Mouse (Mus musculus) embryonic facial prominence, embryonic 10.5 days (tissue): ENCODE measurements around the gene Zfp335. TPM values are rescaled to one million over a fixed set of nuclear protein-coding genes. Genes with fewer than 3 reads are reported as not detected.
"Not testable (repeated sequence)": the region's sequence is repeated elsewhere in the genome, so short reads cannot be mapped to it uniquely, and the experiment has no call there.

Experiments
- DNase-seq: peaks from one replicate; pipeline ENCODE4 v3.0.0-alpha.2; 2017; ENCODE audit warnings: low spot score
- H3K27ac ChIP-seq: fragments of 300-500 bp; sonication (generic); replicated peaks from 2 replicates; pipeline ENCODE4 v1.5.1; 2016; ENCODE audit warnings: mild to moderate bottlenecking
- H3K27me3 ChIP-seq: fragments of 300-500 bp; sonication (generic); replicated peaks from 2 replicates; pipeline ENCODE4 v1.6.1; 2016; ENCODE audit warnings: low read depth, mild to moderate bottlenecking; ENCODE audit not compliant: poor library complexity, severe bottlenecking
- H3K36me3 ChIP-seq: fragments of 300-500 bp; sonication (generic); replicated peaks from 2 replicates; pipeline ENCODE4 v1.6.1; 2016; ENCODE audit warnings: mild to moderate bottlenecking, moderate library complexity
- H3K4me1 ChIP-seq: fragments of 300-500 bp; sonication (generic); 2 replicates; pipeline ENCODE4 v1.6.1; 2016
- H3K4me3 ChIP-seq: fragments of 300-500 bp; sonication (generic); 2 replicates; pipeline ENCODE4 v1.5.1; 2016; ENCODE audit warnings: mild to moderate bottlenecking, moderate library complexity
- H3K9me3 ChIP-seq: fragments of 300-500 bp; sonication (generic); 2 replicates; pipeline ENCODE4 v1.6.1; 2016; ENCODE audit warnings: mild to moderate bottlenecking
- WGBS: fragments of 180-500 bp; shearing (Covaris S2); methylation state at CpG from one replicate; pipeline ENCODE4 v1.1.7; 2016; 5-methylcytosine and 5-hydroxymethylcytosine counted together
- polyA plus RNA-seq: library from polyadenylated mRNA; unstranded; fragments of >200 nt; fragmentation: Nextera tagmentation; extraction: Ambion mirVana; gene quantifications from 2 replicates; pipeline ENCODE4 v1.2.1, GENCODE M21; 2016

Zfp335 gene
- polyA plus RNA-seq, 1 experiment from 2014 or later = 18.2 TPM

GRCm38 (mm10) chr2:164886617-164887016 lies 24.9 kb downstream of the Zfp335 start:
- Histone ChIP-seq H3K4me3 (no peak overlapping the region), H3K9me3 (no peaks in the 10 kb centered on the region), H3K36me3 (peaks cover 91% of the 10 kb centered on the region), H3K27me3 (no peaks in the 10 kb centered on the region), H3K27ac (no peak overlapping the region), H3K4me1 (peaks cover 6% of the 10 kb centered on the region; the same call in 1 of the 2 replicates)
- 94% methylated on average over 10 of the region's 10 CpGs for WGBS
- no peak for DNase-seq

DNA sequence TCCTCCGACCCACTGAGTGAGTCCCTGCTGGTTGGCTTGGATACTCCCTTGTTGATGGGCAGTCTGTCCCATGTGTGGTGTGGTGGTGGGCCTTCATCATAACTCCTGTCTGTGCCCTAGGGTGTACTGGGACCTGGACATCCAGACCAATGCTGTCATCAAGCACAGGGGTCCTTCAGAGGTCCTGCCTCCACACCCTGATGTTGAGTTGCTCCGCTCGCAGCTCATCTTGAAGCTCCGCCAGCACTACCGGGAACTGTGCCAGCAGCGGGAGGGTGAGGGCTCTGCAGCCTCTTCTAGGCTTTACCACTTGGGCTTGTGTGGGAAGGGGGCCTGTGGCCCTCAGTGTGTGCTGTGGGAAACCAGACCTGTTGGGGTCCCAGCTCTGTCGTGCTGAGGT lies 25.8 kb downstream of the Zfp335 start:
- Histone ChIP-seq H3K9me3 (no peaks in the 10 kb centered on the region), H3K27me3 (no peaks in the 10 kb centered on the region), H3K4me3 (no peak overlapping the region), H3K36me3 (peaks cover 83% of the 10 kb centered on the region), H3K4me1 (peaks cover 6% of the 10 kb centered on the region), H3K27ac (no peak overlapping the region)
- no peak for DNase-seq
- WGBS = 93% methylated on average over 7 of the region's 7 CpGs

GRCm38 (mm10) chr2:164882619-164883018 lies 28.9 kb downstream of the Zfp335 start:
- Histone ChIP-seq H3K36me3 (peaks cover 54% of the 10 kb centered on the region), H3K27ac (no peak overlapping the region; the same call in 1 of the 2 replicates), H3K4me1 (peaks cover 24% of the 10 kb centered on the region), H3K9me3 (no peaks in the 10 kb centered on the region), H3K27me3 (no peaks in the 10 kb centered on the region), H3K4me3 (no peak overlapping the region)
- WGBS = 69% methylated on average over 9 of the region's 9 CpGs
- DNase-seq = no peak

DNA sequence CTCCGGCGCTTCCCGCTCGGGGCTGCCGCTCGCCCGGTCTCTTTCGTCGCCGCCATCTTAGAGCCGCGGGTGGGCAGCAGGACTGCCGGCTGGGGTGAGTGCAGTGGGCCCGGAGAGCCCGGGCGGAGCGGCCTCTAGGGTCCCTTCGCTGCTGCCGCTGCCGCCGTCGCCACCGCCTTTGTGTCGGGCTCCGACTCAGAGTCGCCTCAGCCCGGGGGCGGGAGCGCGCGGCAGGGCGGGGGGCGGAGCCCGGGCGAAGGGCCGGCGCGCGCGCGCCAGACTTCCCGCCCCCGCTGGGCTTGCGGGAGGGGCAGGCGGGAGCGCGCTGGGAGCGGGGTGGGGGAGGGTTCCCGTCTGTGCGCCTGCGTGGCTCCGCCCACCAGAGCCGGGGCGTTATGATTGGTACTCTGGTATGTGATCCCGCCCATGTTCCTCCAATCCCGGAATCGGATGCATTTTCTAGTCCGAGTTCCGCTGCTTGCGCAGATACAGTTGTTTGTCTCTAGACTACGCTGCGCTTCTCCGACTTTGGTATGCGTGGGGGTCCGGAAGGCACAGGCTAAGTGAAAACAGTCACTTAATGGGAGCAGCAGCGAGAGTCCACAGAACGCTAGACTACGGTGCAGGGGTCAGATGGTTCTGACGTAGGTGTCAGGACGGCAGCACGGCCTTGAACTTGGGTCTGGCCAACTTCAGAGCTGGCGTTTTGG lies 31.8 kb downstream of the Zfp335 start:
- peak; percentile 99 for DNase-seq
- H3K36me3 ChIP-seq = peaks cover 32% of the 10 kb centered on the region
- WGBS = 2% methylated on average over 71 of the region's 72 CpGs
- H3K9me3 ChIP-seq = no peaks in the 10 kb centered on the region
- H3K27me3 ChIP-seq = no peaks in the 10 kb centered on the region
- H3K27ac ChIP-seq = peak overlapping the region; percentile 100
- peak overlapping the region; percentile 90 for H3K4me3 ChIP-seq
- H3K4me1 ChIP-seq = peaks cover 33% of the 10 kb centered on the region

DNA sequence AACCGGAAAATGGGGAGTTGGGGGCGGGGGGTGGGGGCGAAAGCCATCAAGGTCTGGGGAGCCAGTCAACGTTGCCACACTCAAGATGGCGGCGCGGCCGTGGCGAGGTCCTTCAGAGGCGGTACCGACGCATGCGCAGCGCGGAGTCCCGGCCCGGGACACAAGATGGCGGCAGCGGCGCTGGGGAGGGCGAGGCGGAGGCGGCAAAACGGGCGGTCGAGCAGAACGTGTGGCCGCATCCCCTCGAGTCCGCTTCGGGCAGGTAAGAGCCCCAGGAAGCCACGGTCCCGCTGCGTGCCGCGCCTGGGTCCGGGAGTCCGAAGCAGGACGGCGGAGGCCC lies 32.4 kb downstream of the Zfp335 start, which contains the start of gene Pcif1:
Gene Pcif1 (plus strand): TSS at position 77 of the 340 bp plus-strand sequence.
- peaks cover 26% of the 10 kb centered on the region for H3K36me3 ChIP-seq
- peak within 1 kb of the TSS; percentile 100 for H3K27ac ChIP-seq
- H3K27me3 ChIP-seq = no peaks in the 10 kb centered on the region
- under 1% methylated on average over 40 of the region's 40 CpGs for WGBS
- peaks cover 38% of the 10 kb centered on the region for H3K4me1 ChIP-seq
- H3K4me3 ChIP-seq = peak within 1 kb of the TSS; percentile 90
- DNase-seq = peak; percentile 96
- H3K9me3 ChIP-seq = no peaks in the 10 kb centered on the region

- peak; percentile 62 for DNase-seq
- Histone ChIP-seq H3K4me1 (peaks cover 43% of the 10 kb centered on the region), H3K27me3 (no peaks in the 10 kb centered on the region), H3K4me3 (peak overlapping the region; percentile 90), H3K27ac (peak overlapping the region; percentile 100), H3K36me3 (peaks cover 21% of the 10 kb centered on the region), H3K9me3 (no peaks in the 10 kb centered on the region)
- WGBS = 2% methylated on average over 28 of the region's 28 CpGs
Observed at GRCm38 (mm10) chr2:164878509-164879227, 32.9 kb downstream of the Zfp335 start.

DNA sequence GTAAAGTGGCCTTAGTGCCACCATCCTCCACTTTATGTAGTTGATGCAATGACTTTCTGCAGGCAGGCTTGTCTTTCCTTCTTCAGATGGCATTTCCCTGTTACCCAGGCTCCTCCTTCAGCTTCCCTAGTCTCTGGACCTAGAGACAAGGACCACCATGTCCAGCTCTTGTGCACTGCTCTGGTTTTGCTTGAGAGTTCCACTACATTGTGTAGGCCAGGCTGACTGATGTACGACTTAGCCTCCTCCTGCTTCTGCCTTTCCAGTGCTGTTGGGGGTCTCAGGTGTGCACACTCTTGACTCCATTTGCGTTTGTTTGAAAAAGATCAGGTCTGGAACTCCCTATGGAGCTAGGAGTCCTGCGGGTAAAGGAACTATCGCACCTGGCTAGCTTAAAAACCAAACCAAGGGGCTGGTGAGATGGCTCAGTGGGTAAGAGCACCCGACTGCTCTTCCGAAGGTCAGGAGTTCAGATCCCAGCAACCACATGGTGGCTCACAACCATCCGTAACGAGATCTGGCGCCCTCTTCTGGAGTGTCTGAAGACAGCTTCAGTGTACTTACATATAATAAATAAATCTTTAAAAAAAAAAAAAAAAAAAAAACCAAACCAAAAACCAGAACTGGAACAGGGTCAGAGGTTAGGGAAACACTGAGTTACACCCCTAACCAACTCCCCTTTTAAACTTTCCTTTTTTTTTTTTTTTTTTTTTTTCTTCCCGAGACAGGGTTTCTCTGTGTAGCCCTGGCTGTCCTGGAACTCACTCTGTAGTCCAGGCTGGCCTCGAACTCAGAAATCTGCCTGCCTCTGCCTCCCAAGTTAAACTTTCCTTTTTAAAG lies 34.0 kb downstream of the Zfp335 start:
- H3K27me3 ChIP-seq, H3K9me3 ChIP-seq, H3K27ac ChIP-seq, DNase-seq: not testable (repeated sequence)
- Histone ChIP-seq H3K4me3 (peak overlapping the region; percentile 90), H3K36me3 (peaks cover 10% of the 10 kb centered on the region), H3K4me1 (peaks cover 40% of the 10 kb centered on the region)
- WGBS = 72% methylated on average over 11 of the region's 11 CpGs

GRCm38 (mm10) chr2:164875648-164876047 lies 35.9 kb downstream of the Zfp335 start:
- WGBS = 46% methylated on average over 2 of the region's 2 CpGs
- not testable (repeated sequence) for H3K27ac ChIP-seq, H3K36me3 ChIP-seq, H3K9me3 ChIP-seq, H3K4me3 ChIP-seq, DNase-seq, H3K27me3 ChIP-seq
- H3K4me1 ChIP-seq = peaks cover 36% of the 10 kb centered on the region

GRCm38 (mm10) chr2:164874239-164874769 lies 37.3 kb downstream of the Zfp335 start:
- H3K36me3 ChIP-seq = peaks cover 9% of the 10 kb centered on the region
- peaks cover 28% of the 10 kb centered on the region for H3K4me1 ChIP-seq
- no peaks in the 10 kb centered on the region for H3K9me3 ChIP-seq
- 36% methylated on average over 1 of the region's 1 CpGs for WGBS
- peak overlapping the region; percentile 60 for H3K27ac ChIP-seq
- no peaks in the 10 kb centered on the region for H3K27me3 ChIP-seq
- H3K4me3 ChIP-seq = no peak overlapping the region; the same call in 1 of the 2 replicates
- no peak for DNase-seq

DNA sequence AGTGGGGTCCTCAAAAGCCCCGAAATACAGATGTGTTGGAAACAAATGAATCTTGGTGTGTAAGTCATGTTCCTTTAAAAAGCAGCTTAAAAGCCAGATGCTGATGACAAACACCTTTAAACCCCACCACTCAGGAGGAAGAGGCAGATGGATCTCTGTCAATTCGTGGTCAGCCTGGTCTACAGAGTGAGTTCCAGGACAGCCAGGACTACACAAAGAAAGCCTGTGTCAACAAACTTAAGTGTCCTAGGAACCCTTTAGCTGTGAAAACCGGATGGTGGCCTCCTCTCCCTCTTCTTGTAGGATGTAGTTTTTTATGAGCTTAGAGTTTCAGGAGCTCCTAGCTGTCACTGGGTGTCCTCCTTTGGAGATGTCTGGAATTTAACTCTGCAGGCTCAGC lies 37.9 kb downstream of the Zfp335 start:
- DNase-seq = no peak
- WGBS = 74% methylated on average over 3 of the region's 3 CpGs
- Histone ChIP-seq H3K27me3 (no peaks in the 10 kb centered on the region), H3K4me1 (peaks cover 26% of the 10 kb centered on the region), H3K9me3 (no peaks in the 10 kb centered on the region), H3K36me3 (peaks cover 9% of the 10 kb centered on the region), H3K4me3 (no peak overlapping the region), H3K27ac (no peak overlapping the region)

GRCm38 (mm10) chr2:164871602-164872303 lies 39.8 kb downstream of the Zfp335 start:
- DNase-seq = no peak
- Histone ChIP-seq H3K36me3 (no peaks in the 10 kb centered on the region), H3K9me3 (no peaks in the 10 kb centered on the region), H3K27me3 (no peaks in the 10 kb centered on the region), H3K4me3 (no peak overlapping the region), H3K4me1 (peaks cover 16% of the 10 kb centered on the region), H3K27ac (no peak overlapping the region)
- WGBS = 52% methylated on average over 6 of the region's 6 CpGs

GRCm38 (mm10) chr2:164868491-164868890 lies 43.1 kb downstream of the Zfp335 start:
- WGBS = 85% methylated on average over 7 of the region's 7 CpGs
- Histone ChIP-seq H3K36me3 (no peaks in the 10 kb centered on the region), H3K27ac (no peak overlapping the region), H3K9me3 (no peaks in the 10 kb centered on the region), H3K27me3 (no peaks in the 10 kb centered on the region), H3K4me1 (no peaks in the 10 kb centered on the region; the same call in 1 of the 2 replicates), H3K4me3 (no peak overlapping the region)
- DNase-seq = no peak
